Mouse (Mus musculus): ENCODE results near the gene Gm49322. TPM values are rescaled to one million over a fixed set of nuclear protein-coding genes. Genes with fewer than 3 reads are reported as not detected.

The Gm49322 gene
- polyA plus RNA-seq, 1 experiment from 2014 or later: 4.4 TPM

- Histone ChIP-seq H3K4me3 (ENCODE audit: low read length) (peak overlapping the region; percentile 57), H3K9ac (ENCODE audit: low read length) (peak overlapping the region; percentile 70), H3K4me1 (replicated peaks; ENCODE audit: control insufficient read depth, insufficient read depth, low read length) (peaks cover 28% of the 10 kb centered on the region), H3K27ac (ENCODE audit: low read length) (peak overlapping the region; percentile 92), H3K4me2 (ENCODE audit: low read depth, low read length) (peak overlapping the region; percentile 96), H3K36me3 (ENCODE audit: control insufficient read depth, insufficient read depth, low read length) (peaks cover 2% of the 10 kb centered on the region; the same call in 1 of the 2 replicates), H3K9me3 (ENCODE audit: control insufficient read depth, low read length) (no peaks in the 10 kb centered on the region), H3K27me3 (ENCODE audit: control insufficient read depth, insufficient read depth, low read depth, low read length) (no peaks in the 10 kb centered on the region)
- WGBS: 8% methylated on average over 8 of the region's 8 CpGs
- ATAC-seq (ENCODE audit: low read depth): no peak
These were observed 26.9 kb upstream of the Gm49322 start for GRCm38 (mm10) chr10:80578911-80579310.

GRCm38 (mm10) chr10:80583047-80583446, 22.8 kb upstream of the Gm49322 start:
- H3K4me3 ChIP-seq (ENCODE audit: low read length): no peak overlapping the region
- H3K9ac ChIP-seq (ENCODE audit: low read length): no peak overlapping the region
- H3K4me1 ChIP-seq (replicated peaks; ENCODE audit: control insufficient read depth, insufficient read depth, low read length): peaks cover 23% of the 10 kb centered on the region
- no peak overlapping the region for H3K27ac ChIP-seq (ENCODE audit: low read length)
- H3K27me3 ChIP-seq (ENCODE audit: control insufficient read depth, insufficient read depth, low read depth, low read length): no peaks in the 10 kb centered on the region
- H3K9me3 ChIP-seq (ENCODE audit: control insufficient read depth, low read length): no peaks in the 10 kb centered on the region
- no peak for ATAC-seq (ENCODE audit: low read depth)
- H3K4me2 ChIP-seq (ENCODE audit: low read depth, low read length): no peak overlapping the region
- 75% methylated on average over 5 of the region's 5 CpGs for WGBS
- peaks cover 4% of the 10 kb centered on the region; the same call in 1 of the 2 replicates for H3K36me3 ChIP-seq (ENCODE audit: control insufficient read depth, insufficient read depth, low read length)

GRCm38 (mm10) chr10:80584045-80584488, 21.8 kb upstream of the Gm49322 start:
- Histone ChIP-seq H3K36me3 (ENCODE audit: control insufficient read depth, insufficient read depth, low read length) (peaks cover 4% of the 10 kb centered on the region; the same call in 1 of the 2 replicates), H3K4me2 (ENCODE audit: low read depth, low read length) (no peak overlapping the region), H3K4me1 (replicated peaks; ENCODE audit: control insufficient read depth, insufficient read depth, low read length) (peaks cover 25% of the 10 kb centered on the region), H3K9ac (ENCODE audit: low read length) (no peak overlapping the region), H3K27me3 (ENCODE audit: control insufficient read depth, insufficient read depth, low read depth, low read length) (no peaks in the 10 kb centered on the region), H3K27ac (ENCODE audit: low read length) (no peak overlapping the region), H3K4me3 (ENCODE audit: low read length) (no peak overlapping the region), H3K9me3 (ENCODE audit: control insufficient read depth, low read length) (no peaks in the 10 kb centered on the region)
- ATAC-seq (ENCODE audit: low read depth): no peak
- 51% methylated on average over 12 of the region's 12 CpGs for WGBS

GRCm38 (mm10) chr10:80584642-80585552, 20.9 kb upstream of the Gm49322 start:
- peak overlapping the region; percentile 38 for H3K4me2 ChIP-seq (ENCODE audit: low read depth, low read length)
- WGBS: 65% methylated on average over 12 of the region's 12 CpGs
- ATAC-seq (ENCODE audit: low read depth): no peak; the same call in 1 of the 2 replicates
- no peaks in the 10 kb centered on the region for H3K27me3 ChIP-seq (ENCODE audit: control insufficient read depth, insufficient read depth, low read depth, low read length)
- H3K27ac ChIP-seq (ENCODE audit: low read length): no peak overlapping the region
- H3K4me1 ChIP-seq (replicated peaks; ENCODE audit: control insufficient read depth, insufficient read depth, low read length): peaks cover 29% of the 10 kb centered on the region
- H3K36me3 ChIP-seq (ENCODE audit: control insufficient read depth, insufficient read depth, low read length): peaks cover 4% of the 10 kb centered on the region; the same call in 1 of the 2 replicates
- H3K9me3 ChIP-seq (ENCODE audit: control insufficient read depth, low read length): no peaks in the 10 kb centered on the region
- H3K4me3 ChIP-seq (ENCODE audit: low read length): peak overlapping the region; percentile 37
- peak overlapping the region; percentile 46; the same call in 1 of the 2 replicates for H3K9ac ChIP-seq (ENCODE audit: low read length)

GRCm38 (mm10) chr10:80585581-80585980, 20.2 kb upstream of the Gm49322 start:
- no peak for ATAC-seq (ENCODE audit: low read depth)
- Histone ChIP-seq H3K27ac (ENCODE audit: low read length) (no peak overlapping the region), H3K9ac (ENCODE audit: low read length) (peak overlapping the region; percentile 46; the same call in 1 of the 2 replicates), H3K4me1 (replicated peaks; ENCODE audit: control insufficient read depth, insufficient read depth, low read length) (peaks cover 29% of the 10 kb centered on the region), H3K36me3 (ENCODE audit: control insufficient read depth, insufficient read depth, low read length) (peaks cover 4% of the 10 kb centered on the region; the same call in 1 of the 2 replicates), H3K9me3 (ENCODE audit: control insufficient read depth, low read length) (no peaks in the 10 kb centered on the region), H3K4me3 (ENCODE audit: low read length) (peak overlapping the region; percentile 37), H3K27me3 (ENCODE audit: control insufficient read depth, insufficient read depth, low read depth, low read length) (no peaks in the 10 kb centered on the region), H3K4me2 (ENCODE audit: low read depth, low read length) (peak overlapping the region; percentile 38)
- 87% methylated on average over 8 of the region's 8 CpGs for WGBS

- Histone ChIP-seq H3K4me1 (replicated peaks; ENCODE audit: control insufficient read depth, insufficient read depth, low read length) (peaks cover 29% of the 10 kb centered on the region), H3K4me3 (ENCODE audit: low read length) (peak overlapping the region; percentile 37), H3K36me3 (ENCODE audit: control insufficient read depth, insufficient read depth, low read length) (peaks cover 4% of the 10 kb centered on the region; the same call in 1 of the 2 replicates), H3K4me2 (ENCODE audit: low read depth, low read length) (peak overlapping the region; percentile 38), H3K27me3 (ENCODE audit: control insufficient read depth, insufficient read depth, low read depth, low read length) (no peaks in the 10 kb centered on the region), H3K9ac (ENCODE audit: low read length) (peak overlapping the region; percentile 49), H3K9me3 (ENCODE audit: control insufficient read depth, low read length) (no peaks in the 10 kb centered on the region), H3K27ac (ENCODE audit: low read length) (peak overlapping the region; percentile 88)
- no peak for ATAC-seq (ENCODE audit: low read depth)
- 91% methylated on average over 48 of the region's 51 CpGs for WGBS
These were observed 19.2 kb upstream of the Gm49322 start for GRCm38 (mm10) chr10:80586407-80587304.

GRCm38 (mm10) chr10:80587305-80587657, 18.5 kb upstream of the Gm49322 start:
- Histone ChIP-seq H3K4me3 (ENCODE audit: low read length) (peak overlapping the region; percentile 37), H3K27me3 (ENCODE audit: control insufficient read depth, insufficient read depth, low read depth, low read length) (no peaks in the 10 kb centered on the region), H3K4me1 (replicated peaks; ENCODE audit: control insufficient read depth, insufficient read depth, low read length) (peaks cover 29% of the 10 kb centered on the region), H3K27ac (ENCODE audit: low read length) (peak overlapping the region; percentile 88), H3K9ac (ENCODE audit: low read length) (peak overlapping the region; percentile 49), H3K9me3 (ENCODE audit: control insufficient read depth, low read length) (no peaks in the 10 kb centered on the region), H3K4me2 (ENCODE audit: low read depth, low read length) (peak overlapping the region; percentile 38), H3K36me3 (ENCODE audit: control insufficient read depth, insufficient read depth, low read length) (peaks cover 4% of the 10 kb centered on the region; the same call in 1 of the 2 replicates)
- ATAC-seq (ENCODE audit: low read depth): peak; percentile 29
- WGBS: 47% methylated on average over 2 of the region's 4 CpGs

- H3K27ac ChIP-seq (ENCODE audit: low read length): peak overlapping the region; percentile 59
- no peak for ATAC-seq (ENCODE audit: low read depth)
These were observed 16.5 kb upstream of the Gm49322 start for GRCm38 (mm10) chr10:80589127-80589878.

More at GRCm38 (mm10) chr10:80589127-80589878, 16.5 kb upstream of the Gm49322 start:
- Histone ChIP-seq H3K36me3 (ENCODE audit: control insufficient read depth, insufficient read depth, low read length) (0 out of 2 replicates have a peak, but pooled peaks cover 2% of the 10 kb centered on the region), H3K27me3 (ENCODE audit: control insufficient read depth, insufficient read depth, low read depth, low read length) (no peaks in the 10 kb centered on the region), H3K4me3 (ENCODE audit: low read length) (peak overlapping the region; percentile 90), H3K9me3 (ENCODE audit: control insufficient read depth, low read length) (no peaks in the 10 kb centered on the region), H3K4me1 (replicated peaks; ENCODE audit: control insufficient read depth, insufficient read depth, low read length) (peaks cover 29% of the 10 kb centered on the region), H3K9ac (ENCODE audit: low read length) (peak overlapping the region; percentile 93), H3K4me2 (ENCODE audit: low read depth, low read length) (peak overlapping the region; percentile 98)
- WGBS: 9% methylated on average over 12 of the region's 12 CpGs

Measured in lung, embryonic 16.5 days (tissue).